Mouse (Mus musculus) stomach, postnatal 0 days (tissue): Measurements from ENCODE around the gene Lnx1. TPM values are rescaled to one million over a fixed set of nuclear protein-coding genes. Genes with fewer than 3 reads are reported as not detected.

Experiments
- ATAC-seq: fragments of 200-750 bp; cut with Nextera tagmentation; 2 replicates; pipeline ENCODE4 v1.8.0; 2017; ENCODE audit not compliant: low FRiP score, low TSS enrichment
- DNase-seq: peaks from one replicate; pipeline ENCODE4 v3.0.0-alpha.2; 2016; ENCODE audit warnings: low spot score
- H3K27ac ChIP-seq: fragments of 300-500 bp; sonication (generic); replicated peaks from 2 replicates; pipeline ENCODE4 v1.5.1; 2014; ENCODE audit warnings: mild to moderate bottlenecking, control low read depth
- H3K27me3 ChIP-seq: fragments of 300-500 bp; sonication (generic); 2 replicates; pipeline ENCODE4 v1.6.1; 2014; ENCODE audit warnings: low read length; ENCODE audit not compliant: control insufficient read depth, insufficient read depth
- H3K36me3 ChIP-seq: fragments of 300-500 bp; sonication (generic); 2 replicates; pipeline ENCODE4 v1.6.1; 2014; ENCODE audit warnings: low read length, mixed read lengths; ENCODE audit not compliant: control insufficient read depth, insufficient read depth
- H3K4me1 ChIP-seq: fragments of 300-500 bp; sonication (generic); replicated peaks from 2 replicates; pipeline ENCODE4 v1.6.1; 2014; ENCODE audit warnings: antibody characterized with exemption; ENCODE audit not compliant: control insufficient read depth, insufficient read depth
- H3K4me2 ChIP-seq: fragments of 300-500 bp; sonication (generic); replicated peaks from 2 replicates; pipeline ENCODE4 v1.6.1; 2014; ENCODE audit warnings: low read depth, mild to moderate bottlenecking, control low read depth, moderate library complexity
- H3K4me3 ChIP-seq: fragments of 300-500 bp; sonication (generic); 2 replicates; pipeline ENCODE4 v1.5.1; 2014; ENCODE audit warnings: low read depth, low read length, control low read depth
- H3K9ac ChIP-seq: fragments of 300-500 bp; sonication (generic); 2 replicates; pipeline ENCODE4 v1.6.1; 2014; ENCODE audit warnings: mild to moderate bottlenecking, low read length, control low read depth, mixed read lengths
- H3K9me3 ChIP-seq: fragments of 300-500 bp; sonication (generic); 2 replicates; pipeline ENCODE4 v1.6.1; 2016; ENCODE audit warnings: low read length; ENCODE audit not compliant: control insufficient read depth
- CTCF ChIP-seq: IDR thresholded peaks from 2 replicates; pipeline ENCODE4 v1.5.1; 2016; ENCODE audit warnings: antibody characterized with exemption, low read depth, mild to moderate bottlenecking, moderate library complexity
- EP300 ChIP-seq: optimal IDR thresholded peaks from 2 replicates; pipeline ENCODE3; 2016; ENCODE audit warnings: antibody characterized with exemption
- WGBS: fragments of 180-500 bp; shearing (Covaris S2); extraction: QIAGEN DNeasy Blood & Tissue Kit; methylation state at CpG from one replicate; pipeline ENCODE4 v1.1.7; 2014; 5-methylcytosine and 5-hydroxymethylcytosine counted together
- polyA plus RNA-seq: library from polyadenylated mRNA; unstranded; fragments of >200 nt; fragmentation: Nextera tagmentation; extraction: Ambion mirVana; gene quantifications from 2 replicates; pipeline ENCODE4 v1.2.1, GENCODE M21; 2015

Lnx1 gene
- polyA plus RNA-seq, 1 experiment from 2014 or later, result 13.1 TPM

DNA sequence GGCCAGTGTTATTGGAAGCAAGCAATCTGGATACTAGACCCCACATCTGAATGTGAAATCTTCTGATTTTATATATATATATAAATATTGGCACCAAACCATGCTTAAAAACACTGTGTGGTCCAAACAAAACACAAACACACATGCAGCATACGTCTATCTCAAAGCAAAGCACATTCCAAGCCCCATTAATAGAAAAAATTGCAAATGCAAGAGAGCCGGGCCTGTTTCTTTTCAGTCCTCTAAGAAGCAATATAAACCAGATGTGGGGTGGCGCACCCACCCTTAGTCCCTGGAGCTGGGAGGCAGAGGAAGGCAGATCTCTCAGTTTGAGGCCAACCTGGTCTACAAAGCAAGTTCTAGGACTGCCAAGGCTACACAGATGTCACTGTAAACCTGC lies 68.3 kb downstream of the Lnx1 start:
- Histone ChIP-seq H3K27ac (no peak overlapping the region), H3K4me1 (no peaks in the 10 kb centered on the region), H3K4me2 (no peak overlapping the region), H3K9ac (no peak overlapping the region), H3K4me3 (no peak overlapping the region), H3K27me3 (no peaks in the 10 kb centered on the region), H3K9me3 (no peaks in the 10 kb centered on the region), H3K36me3 (no peaks in the 10 kb centered on the region)
- no peak for TF ChIP-seq EP300
- TF ChIP-seq CTCF, result no peak
- ATAC-seq (no peak), DNase-seq (no peak)
- WGBS, result 69% methylated on average over 3 of the region's 3 CpGs

DNA sequence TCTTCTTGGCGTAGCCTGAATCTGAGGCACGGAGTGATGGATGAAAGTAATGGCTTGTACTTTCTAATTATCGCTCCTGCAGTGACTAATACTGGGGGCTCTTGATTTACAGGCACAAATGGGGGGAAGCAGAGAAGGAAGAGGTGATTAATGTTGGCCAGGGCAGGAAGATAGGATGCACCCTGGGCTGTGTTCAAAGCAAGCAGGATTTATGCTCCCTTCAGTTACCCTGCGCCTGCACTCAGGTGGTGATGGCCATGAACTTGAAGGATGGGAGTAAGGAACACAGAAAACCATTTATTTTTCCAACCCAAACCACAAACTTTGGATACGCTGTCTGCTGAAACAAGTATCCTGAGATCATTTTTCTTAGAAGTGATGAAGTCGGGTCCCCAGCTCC lies 69.3 kb downstream of the Lnx1 start:
- Histone ChIP-seq H3K4me2 (no peak overlapping the region), H3K4me3 (no peak overlapping the region), H3K27me3 (no peaks in the 10 kb centered on the region), H3K9me3 (no peaks in the 10 kb centered on the region), H3K36me3 (no peaks in the 10 kb centered on the region), H3K9ac (no peak overlapping the region), H3K27ac (no peak overlapping the region), H3K4me1 (no peaks in the 10 kb centered on the region)
- DNase-seq (no peak), ATAC-seq (no peak)
- WGBS, result 75% methylated on average over 6 of the region's 6 CpGs
- TF ChIP-seq CTCF (no peak), EP300 (no peak)

DNA sequence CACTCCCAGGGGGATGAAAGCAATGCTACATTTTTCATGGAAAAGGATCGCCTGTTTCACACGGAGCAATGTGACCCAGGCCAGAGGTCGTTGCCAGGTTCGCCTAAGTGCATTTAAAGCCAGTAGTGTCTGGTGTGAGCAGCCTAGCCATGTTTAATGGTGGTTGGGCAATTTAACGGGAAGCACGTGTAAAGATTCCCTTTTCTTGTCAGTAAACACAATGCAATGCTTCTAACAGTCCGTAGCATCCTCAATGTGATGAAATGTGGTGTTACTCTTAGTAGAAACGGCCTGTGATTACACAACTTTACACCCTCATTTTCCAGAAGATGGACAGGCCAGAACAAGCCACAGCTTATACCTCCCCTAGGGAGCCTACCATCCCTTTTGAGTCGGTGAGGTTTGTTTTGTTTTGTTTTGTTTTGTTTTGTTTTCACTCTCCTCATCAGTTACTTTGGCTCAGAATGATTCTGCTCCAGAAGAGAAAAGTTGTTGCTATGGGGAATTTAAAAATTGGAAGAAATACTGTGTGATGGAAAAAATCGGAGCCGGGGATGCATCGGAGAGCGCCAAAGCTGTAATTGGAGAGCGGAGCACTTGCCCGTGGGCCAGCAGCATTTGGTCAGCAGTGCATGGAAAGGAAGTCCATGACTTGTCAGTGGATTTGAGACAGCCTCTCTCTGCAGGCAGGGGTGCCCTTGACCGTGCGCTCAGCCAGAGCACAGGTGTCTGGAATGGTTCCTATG lies 70.2 kb downstream of the Lnx1 start:
- 56% methylated on average over 17 of the region's 17 CpGs for WGBS
- Histone ChIP-seq H3K27me3 (no peaks in the 10 kb centered on the region), H3K4me3 (no peak overlapping the region), H3K9ac (no peak overlapping the region), H3K9me3 (no peaks in the 10 kb centered on the region), H3K4me1 (no peaks in the 10 kb centered on the region), H3K36me3 (no peaks in the 10 kb centered on the region), H3K27ac (no peak overlapping the region), H3K4me2 (no peak overlapping the region)
- no peak for TF ChIP-seq CTCF
- no peak for TF ChIP-seq EP300
- no peak; the same call in 1 of the 2 replicates for ATAC-seq
- DNase-seq, result no peak

GRCm38 (mm10) chr5:74628001-74628400 lies 74.7 kb downstream of the Lnx1 start:
- Histone ChIP-seq H3K4me1 (no peaks in the 10 kb centered on the region), H3K27ac (no peak overlapping the region), H3K4me2 (no peak overlapping the region), H3K9ac (no peak overlapping the region), H3K4me3 (no peak overlapping the region), H3K9me3 (no peaks in the 10 kb centered on the region), H3K36me3 (no peaks in the 10 kb centered on the region), H3K27me3 (no peaks in the 10 kb centered on the region)
- WGBS, result 90% methylated on average over 12 of the region's 12 CpGs
- no peak for ATAC-seq
- TF ChIP-seq CTCF (no peak), EP300 (no peak)
- no peak for DNase-seq

DNA sequence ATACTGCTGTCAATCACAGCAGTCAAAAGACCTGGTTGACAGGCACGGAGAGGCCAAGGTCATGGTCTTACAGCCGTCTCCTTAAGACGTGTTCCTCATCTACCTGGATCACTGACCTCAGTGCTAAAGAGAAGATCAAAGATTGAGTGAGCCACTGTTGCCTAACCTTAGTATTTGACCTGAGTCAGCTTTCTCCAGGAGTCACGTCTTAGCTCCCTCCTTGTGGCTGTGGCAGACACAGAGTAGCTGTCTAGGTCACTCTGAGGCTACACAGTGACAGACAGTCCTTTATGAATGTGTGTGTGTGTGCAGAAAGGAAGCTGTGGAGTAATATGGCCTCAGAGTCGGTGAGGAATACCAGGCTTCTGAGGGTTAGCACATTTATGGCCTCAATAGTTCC lies 78.3 kb downstream of the Lnx1 start:
- Histone ChIP-seq H3K27ac (no peak overlapping the region), H3K9me3 (no peaks in the 10 kb centered on the region), H3K27me3 (no peaks in the 10 kb centered on the region), H3K36me3 (no peaks in the 10 kb centered on the region), H3K4me1 (no peaks in the 10 kb centered on the region), H3K4me3 (no peak overlapping the region), H3K4me2 (no peak overlapping the region), H3K9ac (no peak overlapping the region)
- TF ChIP-seq CTCF, result no peak
- no peak for TF ChIP-seq EP300
- 61% methylated on average over 5 of the region's 5 CpGs for WGBS
- ATAC-seq, result no peak
- DNase-seq, result no peak

DNA sequence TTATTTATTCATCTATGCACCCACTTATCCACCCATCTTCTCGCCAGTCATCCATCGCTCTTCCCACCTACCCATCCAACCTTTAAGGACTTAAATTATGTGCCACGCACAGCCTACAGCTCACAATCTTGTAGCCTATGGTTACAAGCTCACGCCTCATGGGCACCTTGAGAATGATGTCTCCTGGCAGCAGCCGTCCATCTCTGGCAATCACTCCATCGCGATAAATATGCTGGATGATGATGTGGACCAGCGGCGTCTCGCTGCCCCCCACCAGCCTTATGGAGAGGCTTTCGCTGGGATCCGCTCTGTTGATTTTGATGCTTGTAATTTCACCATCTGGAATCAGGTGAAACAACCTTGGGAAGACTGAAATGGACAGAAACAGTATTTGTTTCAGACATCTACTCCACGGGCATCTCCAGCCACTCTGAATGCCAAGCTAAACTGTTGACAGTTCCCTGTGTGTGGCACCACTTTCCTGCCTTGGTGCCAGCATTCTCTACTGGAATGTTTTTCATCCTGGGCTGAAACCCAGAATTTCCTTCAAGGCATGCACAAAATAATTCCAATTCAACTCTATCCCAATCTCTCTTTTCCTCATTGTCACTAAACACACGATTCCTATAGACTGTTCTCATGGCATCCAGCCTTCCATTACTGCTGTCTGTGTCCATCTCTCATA lies 79.3 kb downstream of the Lnx1 start:
- H3K27ac ChIP-seq, result no peak overlapping the region
- DNase-seq (no peak), ATAC-seq (no peak)
- H3K27me3 ChIP-seq, result no peaks in the 10 kb centered on the region
- no peaks in the 10 kb centered on the region for H3K4me1 ChIP-seq
- no peaks in the 10 kb centered on the region for H3K36me3 ChIP-seq
- no peak overlapping the region for H3K4me3 ChIP-seq
- TF ChIP-seq CTCF, result no peak
- no peak for TF ChIP-seq EP300
- no peak overlapping the region for H3K4me2 ChIP-seq
- H3K9ac ChIP-seq, result no peak overlapping the region
- WGBS, result 95% methylated on average over 14 of the region's 14 CpGs
- H3K9me3 ChIP-seq, result no peaks in the 10 kb centered on the region
